Mouse (Mus musculus) bone marrow macrophage, adult 2 months (primary cell): ENCODE data around the gene Vti1a.

ENCODE experiments used
- CTCF ChIP-seq: IDR thresholded peaks from 2 replicates; pipeline ENCODE4 v1.5.1; 2012; ENCODE audit warnings: low read depth, mild to moderate bottlenecking, low read length, moderate library complexity
- POLR2A ChIP-seq: IDR thresholded peaks from 2 replicates; pipeline ENCODE4 v1.6.1; 2012; ENCODE audit warnings: mild to moderate bottlenecking, low read depth, low read length, borderline replicate concordance

GRCm38 (mm10) chr19:55421816-55422215 is 105.7 kb downstream of the Vti1a start:
- TF ChIP-seq CTCF = no peak
- TF ChIP-seq POLR2A = no peak
